Mouse (Mus musculus) heart, embryonic 12.5 days (tissue): ENCODE results near the gene Ugp2. TPM values are rescaled to one million over a fixed set of nuclear protein-coding genes. Genes with fewer than 3 reads are reported as not detected.

ENCODE experiments used
- ATAC-seq: fragments of 200-750 bp; cut with Nextera tagmentation; 2 replicates; pipeline ENCODE4 v1.8.0; 2017; ENCODE audit warnings: moderate TSS enrichment, moderate library complexity; ENCODE audit not compliant: insufficient number of reproducible peaks, low FRiP score
- H3K27ac ChIP-seq: fragments of 300-500 bp; sonication (generic); 2 replicates; pipeline ENCODE4 v1.5.1; 2016; ENCODE audit warnings: mild to moderate bottlenecking, moderate library complexity; ENCODE audit not compliant: poor library complexity, severe bottlenecking
- H3K27me3 ChIP-seq: fragments of 300-500 bp; sonication (generic); replicated peaks from 2 replicates; pipeline ENCODE4 v1.6.1; 2016; ENCODE audit warnings: mild to moderate bottlenecking, moderate library complexity
- H3K36me3 ChIP-seq: fragments of 300-500 bp; sonication (generic); 2 replicates; pipeline ENCODE4 v1.6.1; 2016; ENCODE audit warnings: mild to moderate bottlenecking, moderate library complexity
- H3K4me1 ChIP-seq: fragments of 300-500 bp; sonication (generic); replicated peaks from 2 replicates; pipeline ENCODE4 v1.6.1; 2016; ENCODE audit warnings: mild to moderate bottlenecking
- H3K4me2 ChIP-seq: fragments of 300-500 bp; sonication (generic); 2 replicates; pipeline ENCODE4 v1.6.1; 2016; ENCODE audit warnings: mild to moderate bottlenecking, moderate library complexity
- H3K4me3 ChIP-seq: fragments of 300-500 bp; sonication (generic); 2 replicates; pipeline ENCODE4 v1.5.1; 2016; ENCODE audit warnings: mild to moderate bottlenecking
- H3K9ac ChIP-seq: fragments of 300-500 bp; sonication (generic); 2 replicates; pipeline ENCODE4 v1.6.1; 2016; ENCODE audit warnings: mild to moderate bottlenecking, moderate library complexity
- H3K9me3 ChIP-seq: fragments of 300-500 bp; sonication (generic); replicated peaks from 2 replicates; pipeline ENCODE4 v1.6.1; 2016; ENCODE audit warnings: mild to moderate bottlenecking, moderate library complexity
- WGBS: fragments of 180-500 bp; shearing (Covaris S2); methylation state at CpG from one replicate; pipeline ENCODE4 v1.1.7; 2016; 5-methylcytosine and 5-hydroxymethylcytosine counted together
- polyA plus RNA-seq: library from polyadenylated mRNA; unstranded; fragments of >200 nt; fragmentation: Nextera tagmentation; extraction: Ambion mirVana; gene quantifications from 2 replicates; pipeline ENCODE4 v1.2.1, GENCODE M21; 2016

The Ugp2 gene
- polyA plus RNA-seq, 1 experiment from 2014 or later, result 213 TPM

DNA sequence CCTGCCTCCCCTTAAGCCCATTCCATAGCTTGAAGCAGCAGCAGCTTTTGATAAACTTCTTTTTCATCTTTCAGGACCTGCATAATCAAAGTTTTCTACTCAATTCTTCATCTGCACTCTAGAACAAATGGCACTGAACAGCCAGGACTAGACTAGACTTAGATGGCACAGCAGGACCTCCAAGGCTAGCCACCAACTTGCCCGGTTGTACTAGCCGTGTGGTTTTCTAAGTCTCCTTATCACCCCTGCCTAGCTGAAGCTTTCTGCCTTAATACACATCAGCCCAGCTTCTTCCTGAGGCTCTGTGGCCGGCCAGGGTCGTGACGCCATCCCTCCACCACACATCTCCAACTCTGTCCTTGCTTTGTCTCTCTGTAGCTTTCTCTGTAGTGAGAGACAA lies 42.9 kb downstream of the Ugp2 start:
- WGBS, result 70% methylated on average over 5 of the region's 5 CpGs
- Histone ChIP-seq H3K27me3 (no peaks in the 10 kb centered on the region), H3K9me3 (no peaks in the 10 kb centered on the region), H3K9ac (no peak overlapping the region), H3K4me3 (no peak overlapping the region), H3K36me3 (peaks cover 76% of the 10 kb centered on the region), H3K4me2 (no peak overlapping the region), H3K27ac (no peak overlapping the region), H3K4me1 (no peaks in the 10 kb centered on the region)
- ATAC-seq, result no peak

DNA sequence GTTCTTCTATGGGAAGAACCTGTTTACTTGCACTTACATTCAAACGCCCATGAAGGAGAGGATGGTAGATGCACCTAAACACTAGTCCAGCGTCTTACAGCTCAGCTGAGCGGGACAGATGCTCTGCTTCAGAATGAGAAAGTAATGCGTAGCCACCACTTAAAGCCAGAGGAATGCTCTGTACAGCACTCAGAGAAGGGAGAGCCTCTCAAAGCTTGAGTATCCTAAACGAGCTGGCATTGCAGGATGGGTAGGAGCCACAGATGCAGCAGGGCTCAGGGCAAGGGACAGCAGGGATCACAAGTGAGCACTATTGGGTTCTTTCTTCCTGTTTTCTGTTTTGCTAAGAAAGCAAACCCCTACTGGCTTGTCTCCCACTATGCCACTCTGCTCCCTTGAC lies 43.5 kb downstream of the Ugp2 start:
- Histone ChIP-seq H3K9ac (no peak overlapping the region), H3K9me3 (no peaks in the 10 kb centered on the region), H3K27me3 (no peaks in the 10 kb centered on the region), H3K36me3 (peaks cover 70% of the 10 kb centered on the region), H3K4me3 (no peak overlapping the region), H3K27ac (no peak overlapping the region), H3K4me2 (no peak overlapping the region), H3K4me1 (no peaks in the 10 kb centered on the region)
- no peak for ATAC-seq
- WGBS, result 86% methylated on average over 5 of the region's 5 CpGs

DNA sequence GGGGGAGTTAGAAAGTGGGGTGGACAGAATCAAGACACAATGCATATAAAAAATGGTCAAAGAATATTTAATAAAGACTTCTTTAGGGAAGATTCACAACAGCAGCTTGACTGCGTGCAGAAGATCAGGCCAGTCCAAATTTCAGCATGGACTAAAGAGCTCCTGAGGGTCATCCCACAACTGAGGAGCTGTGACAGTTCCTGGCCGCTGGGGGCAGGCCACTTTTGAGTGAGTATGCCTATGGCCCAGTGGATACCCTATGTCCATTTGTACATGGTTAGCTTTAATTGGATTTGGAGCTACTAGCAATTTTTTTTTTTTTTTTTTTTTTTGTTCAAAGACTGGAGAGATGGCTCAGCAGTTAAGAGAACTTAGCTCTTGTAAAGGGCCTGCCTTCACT lies 44.2 kb downstream of the Ugp2 start:
- 63% methylated on average over 2 of the region's 2 CpGs for WGBS

DNA sequence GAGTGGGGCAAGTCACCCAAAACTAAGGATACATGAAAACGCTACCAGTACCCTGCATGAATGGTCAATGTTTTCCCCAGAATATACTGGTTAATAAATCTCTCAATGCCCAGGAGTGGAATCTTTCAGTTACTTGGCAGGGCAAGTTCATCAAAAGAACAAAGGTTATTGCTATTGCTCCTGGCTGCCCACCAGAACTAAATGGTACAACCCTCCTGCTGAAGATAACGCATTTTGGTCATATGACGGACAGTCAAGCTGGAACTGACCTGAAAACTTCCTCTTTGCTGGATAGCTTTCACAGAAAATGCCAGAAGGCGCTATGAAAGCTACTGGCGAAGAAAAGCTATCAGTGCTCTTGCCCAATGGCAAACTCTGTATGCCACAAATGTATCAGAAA lies 45.2 kb downstream of the Ugp2 start:
- Histone ChIP-seq H3K4me3 (no peak overlapping the region), H3K9ac (no peak overlapping the region), H3K4me2 (no peak overlapping the region), H3K27me3 (no peaks in the 10 kb centered on the region), H3K27ac (no peak overlapping the region), H3K36me3 (peaks cover 69% of the 10 kb centered on the region), H3K9me3 (no peaks in the 10 kb centered on the region), H3K4me1 (peaks cover 6% of the 10 kb centered on the region)
- WGBS, result 94% methylated on average over 5 of the region's 5 CpGs
- ATAC-seq, result no peak

More for the DNA sequence above, 44.2 kb downstream of the Ugp2 start:
- Histone ChIP-seq H3K36me3 (peaks cover 72% of the 10 kb centered on the region), H3K4me1 (peaks cover 2% of the 10 kb centered on the region; the same call in 1 of the 2 replicates), H3K27ac (no peak overlapping the region), H3K9ac (no peak overlapping the region), H3K4me3 (no peak overlapping the region), H3K4me2 (no peak overlapping the region), H3K27me3 (no peaks in the 10 kb centered on the region), H3K9me3 (no peaks in the 10 kb centered on the region)
- ATAC-seq, result no peak

DNA sequence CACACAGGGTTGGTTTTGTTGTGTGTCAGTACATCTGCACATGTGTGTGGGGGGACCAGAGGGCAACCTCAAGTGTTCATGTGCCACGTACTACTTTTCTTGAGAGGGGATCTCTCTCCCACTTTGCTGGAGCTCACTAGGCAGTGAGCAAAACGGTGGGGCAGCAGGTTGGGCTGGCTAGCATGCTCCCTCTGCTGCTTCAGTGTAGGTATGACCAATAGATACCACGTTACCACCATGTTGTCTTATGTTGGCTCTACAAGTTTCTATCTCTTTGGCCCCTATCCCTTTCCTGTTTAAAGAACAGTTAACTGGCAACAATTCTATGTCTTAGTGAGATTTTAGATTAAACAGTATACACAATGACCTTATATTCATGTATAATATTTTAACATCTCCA lies 48.7 kb downstream of the Ugp2 start:
- WGBS, result 77% methylated on average over 3 of the region's 3 CpGs
- H3K4me1 ChIP-seq, result peaks cover 9% of the 10 kb centered on the region
- no peak overlapping the region for H3K9ac ChIP-seq
- no peak overlapping the region for H3K4me2 ChIP-seq
- H3K27me3 ChIP-seq, result no peaks in the 10 kb centered on the region
- ATAC-seq, result no peak
- no peaks in the 10 kb centered on the region for H3K9me3 ChIP-seq
- no peak overlapping the region for H3K4me3 ChIP-seq
- H3K27ac ChIP-seq, result no peak overlapping the region
- peaks cover 49% of the 10 kb centered on the region for H3K36me3 ChIP-seq

DNA sequence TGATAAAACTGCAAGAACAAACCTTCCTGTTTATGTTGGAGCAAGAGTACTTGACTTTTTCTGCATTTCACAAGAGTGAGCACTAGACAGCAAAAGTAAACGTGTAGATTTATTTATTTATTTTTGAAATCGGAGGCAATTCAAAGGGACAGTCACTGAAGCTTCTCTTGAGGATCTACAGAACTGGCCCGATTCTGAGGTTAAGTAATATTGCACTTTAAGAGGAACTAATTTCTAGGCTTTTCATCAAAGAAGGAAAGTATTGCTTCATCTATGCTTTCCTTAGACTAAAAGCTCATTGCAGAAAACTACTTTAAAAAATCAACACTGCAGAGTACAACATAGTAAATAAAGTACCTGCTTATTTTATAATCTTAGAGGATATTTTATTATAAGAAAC lies 49.4 kb downstream of the Ugp2 start:
- Histone ChIP-seq H3K27ac (no peak overlapping the region), H3K4me2 (no peak overlapping the region), H3K9ac (no peak overlapping the region), H3K27me3 (no peaks in the 10 kb centered on the region), H3K36me3 (peaks cover 45% of the 10 kb centered on the region), H3K9me3 (no peaks in the 10 kb centered on the region), H3K4me3 (no peak overlapping the region), H3K4me1 (peaks cover 9% of the 10 kb centered on the region)
- 61% methylated on average over 3 of the region's 3 CpGs for WGBS
- ATAC-seq, result no peak

DNA sequence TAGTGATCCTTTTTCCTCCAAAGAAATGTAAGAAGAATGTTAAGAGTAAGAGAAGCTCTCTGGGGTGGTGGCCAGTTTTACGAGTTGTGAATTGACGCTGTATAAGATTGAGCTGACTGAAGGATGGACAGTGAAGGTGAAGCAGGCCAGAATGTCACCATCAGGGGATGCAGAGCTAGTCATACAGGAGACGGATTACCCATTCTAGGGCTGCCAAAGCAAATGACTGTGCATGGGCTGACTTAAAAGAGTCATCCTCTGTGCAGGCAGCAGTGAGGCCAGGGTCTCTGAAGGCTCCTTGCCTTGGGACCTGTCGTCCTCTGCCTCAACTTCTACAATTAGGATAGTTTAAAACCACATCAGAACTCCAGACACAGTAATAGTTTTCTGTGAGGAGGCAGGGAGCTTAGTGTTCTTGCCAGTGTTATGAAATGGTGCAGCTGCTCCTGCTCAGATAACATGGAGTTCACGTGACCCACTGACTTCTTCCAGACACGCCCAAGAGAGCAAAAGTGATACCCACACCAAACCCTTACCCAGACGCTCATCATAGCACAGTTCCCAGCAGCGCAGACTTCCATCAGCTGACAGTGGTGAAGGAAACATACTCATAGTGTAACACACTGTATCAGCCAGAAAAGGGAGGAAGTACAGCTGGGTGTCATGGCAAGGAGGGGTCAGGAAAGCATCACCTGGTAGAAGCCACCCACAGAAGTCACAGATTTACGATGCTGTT lies 56.9 kb downstream of the Ugp2 start:
- H3K9ac ChIP-seq, result no peak overlapping the region
- 70% methylated on average over 9 of the region's 9 CpGs for WGBS
- no peaks in the 10 kb centered on the region for H3K9me3 ChIP-seq
- no peaks in the 10 kb centered on the region; the same call in 1 of the 2 replicates for H3K4me1 ChIP-seq
- no peaks in the 10 kb centered on the region for H3K27me3 ChIP-seq
- H3K27ac ChIP-seq, result no peak overlapping the region; the same call in 1 of the 2 replicates
- H3K4me2 ChIP-seq, result no peak overlapping the region
- ATAC-seq, result no peak
- H3K4me3 ChIP-seq, result no peak overlapping the region
- peaks cover 44% of the 10 kb centered on the region for H3K36me3 ChIP-seq

DNA sequence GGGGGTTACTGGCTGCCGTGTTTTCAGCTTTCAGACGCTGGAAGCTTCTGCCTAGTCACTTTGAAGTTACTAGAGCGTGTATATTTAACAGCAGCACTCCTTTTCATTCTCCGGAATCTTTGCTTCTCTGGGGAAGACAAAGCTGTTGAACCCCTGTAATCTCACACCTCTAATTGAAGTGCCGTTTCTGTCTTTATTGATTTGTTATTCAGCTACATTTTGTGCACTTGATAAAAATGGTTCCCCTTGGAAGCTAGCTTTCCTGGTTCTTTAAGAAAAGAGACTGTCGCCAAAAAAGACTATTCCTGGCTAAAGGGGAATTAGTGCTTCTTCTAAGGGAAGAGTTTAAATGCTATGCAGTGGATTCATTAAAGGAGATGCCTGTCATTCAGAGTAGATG lies 61.5 kb downstream of the Ugp2 start:
- no peak overlapping the region for H3K27ac ChIP-seq
- H3K27me3 ChIP-seq, result no peaks in the 10 kb centered on the region
- 63% methylated on average over 6 of the region's 6 CpGs for WGBS
- H3K36me3 ChIP-seq, result peaks cover 39% of the 10 kb centered on the region
- no peak overlapping the region for H3K9ac ChIP-seq
- no peaks in the 10 kb centered on the region for H3K9me3 ChIP-seq
- H3K4me1 ChIP-seq, result peaks cover 6% of the 10 kb centered on the region
- ATAC-seq, result no peak
- H3K4me2 ChIP-seq, result no peak overlapping the region
- H3K4me3 ChIP-seq, result no peak overlapping the region

DNA sequence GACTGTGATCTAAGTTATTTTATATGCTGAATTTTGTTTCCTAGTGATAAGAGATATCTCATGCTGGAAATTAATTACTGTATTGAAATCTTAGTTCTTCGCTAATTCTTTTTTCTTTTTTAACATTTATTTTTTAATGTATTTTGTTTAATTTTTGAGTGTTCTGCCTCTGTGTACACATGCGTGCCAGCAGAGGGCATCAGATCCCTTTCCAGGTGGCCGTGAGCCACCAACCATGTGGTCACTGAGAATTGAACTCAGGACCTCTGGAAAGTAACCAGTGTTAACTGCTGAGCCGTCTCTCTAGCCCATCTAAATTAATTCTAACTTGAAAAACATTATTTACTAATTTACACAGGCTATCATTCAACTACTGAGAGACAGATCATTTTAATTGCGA lies 62.9 kb downstream of the Ugp2 start:
- Histone ChIP-seq H3K27me3 (no peaks in the 10 kb centered on the region), H3K36me3 (peaks cover 32% of the 10 kb centered on the region), H3K27ac (no peak overlapping the region), H3K4me2 (no peak overlapping the region), H3K4me3 (no peak overlapping the region), H3K4me1 (peaks cover 6% of the 10 kb centered on the region), H3K9ac (no peak overlapping the region), H3K9me3 (no peaks in the 10 kb centered on the region)
- no peak for ATAC-seq
- WGBS, result 84% methylated on average over 5 of the region's 5 CpGs

DNA sequence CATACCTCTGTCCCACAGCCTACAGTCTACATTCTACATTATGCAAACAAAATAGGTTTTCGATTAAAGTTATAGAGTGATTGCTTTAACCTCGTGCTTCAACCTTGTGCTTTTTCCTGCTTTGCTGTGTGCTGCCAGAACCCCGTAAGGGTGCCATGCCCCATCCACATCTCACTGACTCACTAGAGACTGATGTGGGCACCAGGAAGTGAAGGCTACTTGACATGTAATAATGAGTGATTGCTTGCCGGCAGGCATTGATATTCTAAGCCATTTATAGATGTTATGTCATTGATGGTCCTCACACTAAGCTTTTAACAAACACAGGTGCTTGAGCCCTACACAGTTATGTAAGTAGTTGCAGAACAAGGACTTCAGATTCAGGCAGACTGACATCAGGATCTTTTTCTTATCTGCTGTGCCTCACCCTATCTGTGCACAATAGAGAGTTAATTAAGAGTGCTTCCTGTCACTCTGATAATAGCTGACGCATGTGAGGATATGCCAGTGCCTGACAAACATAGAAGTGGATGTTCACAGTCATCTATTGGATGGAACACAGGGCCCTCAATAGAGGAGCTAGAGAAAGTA lies 63.8 kb downstream of the Ugp2 start:
- H3K4me2 ChIP-seq, result no peak overlapping the region
- WGBS, result 59% methylated on average over 5 of the region's 5 CpGs
- no peak for ATAC-seq

DNA sequence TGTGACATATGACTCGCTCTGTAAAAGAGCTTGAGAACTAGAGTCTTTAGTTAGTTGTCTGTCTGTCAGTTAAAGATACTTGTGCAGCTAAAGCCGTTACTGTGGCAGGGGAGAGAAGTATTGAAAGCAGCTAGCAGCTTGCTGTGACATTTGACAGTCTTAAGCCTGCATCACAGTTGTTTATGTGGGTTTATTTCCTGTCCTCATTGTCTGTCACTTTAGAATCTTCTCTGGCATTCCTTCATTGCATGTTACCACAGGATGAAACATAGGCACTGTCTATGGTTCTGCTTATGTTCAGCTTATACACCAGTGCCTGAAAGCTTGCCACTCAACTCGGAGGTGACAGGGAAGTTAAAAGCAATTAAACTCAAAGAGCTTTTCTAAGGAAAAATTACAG lies 67.4 kb downstream of the Ugp2 start:
- no peak overlapping the region for H3K9ac ChIP-seq
- peaks cover 35% of the 10 kb centered on the region for H3K36me3 ChIP-seq
- no peaks in the 10 kb centered on the region for H3K9me3 ChIP-seq
- ATAC-seq, result no peak
- H3K4me2 ChIP-seq, result no peak overlapping the region
- no peaks in the 10 kb centered on the region for H3K27me3 ChIP-seq
- peaks cover 6% of the 10 kb centered on the region for H3K4me1 ChIP-seq
- H3K4me3 ChIP-seq, result no peak overlapping the region
- WGBS, result 82% methylated on average over 3 of the region's 3 CpGs
- H3K27ac ChIP-seq, result no peak overlapping the region

More for the DNA sequence above, 63.8 kb downstream of the Ugp2 start:
- H3K4me1 ChIP-seq, result peaks cover 6% of the 10 kb centered on the region
- no peak overlapping the region for H3K9ac ChIP-seq
- H3K4me3 ChIP-seq, result no peak overlapping the region
- H3K27ac ChIP-seq, result no peak overlapping the region
- H3K9me3 ChIP-seq, result no peaks in the 10 kb centered on the region
- no peaks in the 10 kb centered on the region for H3K27me3 ChIP-seq
- peaks cover 26% of the 10 kb centered on the region for H3K36me3 ChIP-seq
